Mouse (Mus musculus) liver, postnatal 0 days (tissue): ENCODE data around the gene Tmem269. TPM values are rescaled to one million over a fixed set of nuclear protein-coding genes. Genes with fewer than 3 reads are reported as not detected.

Experiments
- ATAC-seq: fragments of 200-750 bp; cut with Nextera tagmentation; 2 replicates; pipeline ENCODE4 v1.8.0; 2017; ENCODE audit warnings: mild to moderate bottlenecking, moderate library complexity
- DNase-seq: peaks from one replicate; pipeline ENCODE4 v3.0.0-alpha.2; 2016
- H3K27ac ChIP-seq: fragments of 300-500 bp; sonication (generic); 2 replicates; pipeline ENCODE4 v1.5.1; 2014; ENCODE audit warnings: antibody characterized with exemption, moderate library complexity, mild to moderate bottlenecking, low read depth
- H3K27me3 ChIP-seq: fragments of 300-500 bp; sonication (generic); 2 replicates; pipeline ENCODE4 v1.6.1; 2014; ENCODE audit warnings: low read length, control low read depth, mixed read lengths; ENCODE audit not compliant: insufficient read depth
- H3K36me3 ChIP-seq: fragments of 300-500 bp; sonication (generic); replicated peaks from 2 replicates; pipeline ENCODE4 v1.6.1; 2014; ENCODE audit warnings: mild to moderate bottlenecking, control low read depth, low read length, moderate library complexity, mixed read lengths; ENCODE audit not compliant: insufficient read depth
- H3K4me1 ChIP-seq: fragments of 300-500 bp; sonication (generic); 2 replicates; pipeline ENCODE4 v1.6.1; 2014; ENCODE audit warnings: antibody characterized with exemption, mild to moderate bottlenecking, control low read depth; ENCODE audit not compliant: insufficient read depth
- H3K4me2 ChIP-seq: fragments of 300-500 bp; sonication (generic); 2 replicates; pipeline ENCODE4 v1.6.1; 2014; ENCODE audit warnings: low read depth, mild to moderate bottlenecking, low read length, moderate library complexity, mixed read lengths
- H3K4me3 ChIP-seq: fragments of 300-500 bp; sonication (generic); 2 replicates; pipeline ENCODE4 v1.5.1; 2014; ENCODE audit warnings: low read depth, low read length
- H3K9ac ChIP-seq: fragments of 300-500 bp; sonication (generic); replicated peaks from 2 replicates; pipeline ENCODE4 v1.6.1; 2014; ENCODE audit warnings: mild to moderate bottlenecking, moderate library complexity
- H3K9me3 ChIP-seq: fragments of 300-500 bp; sonication (generic); 2 replicates; pipeline ENCODE4 v1.6.1; 2016; ENCODE audit warnings: mild to moderate bottlenecking, control low read depth, low read length, mixed read lengths
- CTCF ChIP-seq: sonication (generic); IDR thresholded peaks from 2 replicates; pipeline ENCODE4 v1.5.1; 2016; ENCODE audit warnings: antibody characterized with exemption, low read depth
- EP300 ChIP-seq: IDR thresholded peaks from 2 replicates; pipeline ENCODE4 v1.6.1; 2016; ENCODE audit warnings: antibody characterized with exemption, low read depth, mild to moderate bottlenecking
- WGBS: fragments of 180-500 bp; shearing (Covaris S2); extraction: QIAGEN DNeasy Blood & Tissue Kit; methylation state at CpG from one replicate; pipeline ENCODE4 v1.1.7; 2014; ENCODE audit not compliant: insufficient replicate concordance; 5-methylcytosine and 5-hydroxymethylcytosine counted together
- polyA plus RNA-seq: library from polyadenylated mRNA; unstranded; fragments of >200 nt; fragmentation: Nextera tagmentation; extraction: Ambion mirVana; gene quantifications from 2 replicates; pipeline ENCODE4 v1.2.1, GENCODE M21; 2015

Gene Tmem269
- polyA plus RNA-seq, 1 experiment from 2014 or later = not detected

- 70% methylated on average over 6 of the region's 6 CpGs for WGBS
- ATAC-seq = no peak
Observed at GRCm38 (mm10) chr4:119257083-119257482, 39.1 kb upstream of the Tmem269 start.

GRCm38 (mm10) chr4:119255351-119255750 is 37.3 kb upstream of the Tmem269 start, which contains the start of gene Cldn19:
Cldn19 (plus strand) TSS chr4:119255414.
- Histone ChIP-seq H3K36me3 (no peaks in the 10 kb centered on the region), H3K4me2 (no peak within 1 kb of the TSS), H3K4me3 (no peak within 1 kb of the TSS), H3K9ac (no peak within 1 kb of the TSS), H3K27me3 (no peaks in the 10 kb centered on the region), H3K9me3 (no peaks in the 10 kb centered on the region), H3K4me1 (no peaks in the 10 kb centered on the region), H3K27ac (no peak within 1 kb of the TSS)
- ATAC-seq (no peak), DNase-seq (no peak)
- WGBS = 79% methylated on average over 12 of the region's 12 CpGs
- TF ChIP-seq CTCF = no peak
- no peak for TF ChIP-seq EP300

More at GRCm38 (mm10) chr4:119257083-119257482, 39.1 kb upstream of the Tmem269 start:
- no peak overlapping the region for H3K9ac ChIP-seq
- H3K27ac ChIP-seq = no peak overlapping the region
- no peak for DNase-seq
- no peak overlapping the region for H3K4me2 ChIP-seq
- H3K4me1 ChIP-seq = no peaks in the 10 kb centered on the region
- no peaks in the 10 kb centered on the region for H3K27me3 ChIP-seq
- TF ChIP-seq EP300 (no peak), CTCF (no peak)
- H3K9me3 ChIP-seq = no peaks in the 10 kb centered on the region
- no peaks in the 10 kb centered on the region for H3K36me3 ChIP-seq
- H3K4me3 ChIP-seq = no peak overlapping the region

- Histone ChIP-seq H3K4me2 (no peak overlapping the region), H3K27me3 (no peaks in the 10 kb centered on the region), H3K9me3 (no peaks in the 10 kb centered on the region), H3K4me3 (no peak overlapping the region), H3K4me1 (no peaks in the 10 kb centered on the region), H3K27ac (no peak overlapping the region), H3K36me3 (no peaks in the 10 kb centered on the region), H3K9ac (no peak overlapping the region)
- TF ChIP-seq EP300 = no peak
- no peak for TF ChIP-seq CTCF
- DNase-seq (no peak), ATAC-seq (no peak)
- 65% methylated on average over 8 of the region's 9 CpGs for WGBS
Observed at GRCm38 (mm10) chr4:119254012-119254618, 36.1 kb upstream of the Tmem269 start.

- no peak overlapping the region for H3K27ac ChIP-seq
Observed at GRCm38 (mm10) chr4:119252025-119252808, 34.2 kb upstream of the Tmem269 start.

GRCm38 (mm10) chr4:119248407-119248965 is 30.5 kb upstream of the Tmem269 start:
- Histone ChIP-seq H3K9ac (no peak overlapping the region), H3K4me3 (no peak overlapping the region), H3K4me1 (no peaks in the 10 kb centered on the region), H3K9me3 (no peaks in the 10 kb centered on the region), H3K4me2 (no peak overlapping the region), H3K27me3 (no peaks in the 10 kb centered on the region), H3K36me3 (peaks cover 7% of the 10 kb centered on the region), H3K27ac (no peak overlapping the region)
- WGBS = 84% methylated on average over 11 of the region's 11 CpGs
- DNase-seq (no peak), ATAC-seq (no peak)
- TF ChIP-seq CTCF (no peak), EP300 (no peak)

More at GRCm38 (mm10) chr4:119252025-119252808, 34.2 kb upstream of the Tmem269 start:
- WGBS = 54% methylated on average over 7 of the region's 7 CpGs
- H3K4me1 ChIP-seq = no peaks in the 10 kb centered on the region
- H3K36me3 ChIP-seq = no peaks in the 10 kb centered on the region
- no peak for DNase-seq
- TF ChIP-seq EP300 = no peak
- no peak for TF ChIP-seq CTCF
- H3K9me3 ChIP-seq = no peaks in the 10 kb centered on the region
- no peak overlapping the region for H3K9ac ChIP-seq
- H3K27me3 ChIP-seq = no peaks in the 10 kb centered on the region
- H3K4me3 ChIP-seq = no peak overlapping the region
- no peak for ATAC-seq
- no peak overlapping the region for H3K4me2 ChIP-seq

GRCm38 (mm10) chr4:119247462-119248235 is 29.6 kb upstream of the Tmem269 start:
- Histone ChIP-seq H3K4me1 (no peaks in the 10 kb centered on the region), H3K27ac (no peak overlapping the region), H3K9me3 (no peaks in the 10 kb centered on the region), H3K4me2 (no peak overlapping the region), H3K27me3 (no peaks in the 10 kb centered on the region), H3K4me3 (no peak overlapping the region), H3K9ac (no peak overlapping the region), H3K36me3 (peaks cover 7% of the 10 kb centered on the region)
- ATAC-seq (peak; percentile 68), DNase-seq (peak; percentile 73)
- TF ChIP-seq EP300 (no peak), CTCF (peak; percentile 87)
- 37% methylated on average over 13 of the region's 13 CpGs for WGBS
